Comparison of ENCODE assay signal across 9 mouse cellular contexts in genomic region chrX:140342393-140343163, GRCm38 (mm10). TPM values are rescaled to one million over a fixed set of nuclear protein-coding genes. Genes with fewer than 3 reads are reported as not detected.
DNase-seq lines count a peak whose midpoint lies in the region; ATAC-seq and TF ChIP-seq lines count a peak whose summit lies in the region.
"Had no signal": no experiment of that assay in that cellular context is flagged by ENCODE, and none has a peak within 500 bp of the region (broad histone marks: within the 10 kb centered on the region; RNA-seq: fewer than 3 reads in every experiment).

No protein-coding gene starts in this region.

- WGBS in embryonic facial prominence, embryonic 15.5 days = 18% methylated on average over 22 of the region's 25 CpGs
- 20% methylated on average over 24 of the region's 25 CpGs for WGBS in intestine, embryonic 16.5 days
- 16% methylated on average over 23 of the region's 25 CpGs for WGBS in neural tube, embryonic 13.5 days

- H3K4me1 ChIP-seq in embryonic facial prominence, embryonic 15.5 days = peaks cover 3% of the 10 kb centered on the region; the same call in 1 of the 2 replicates
- H3K4me1 ChIP-seq in intestine, embryonic 16.5 days (ENCODE audit: control insufficient read depth, insufficient read depth, low read length) = no peaks in the 10 kb centered on the region
- H3K4me1 ChIP-seq in neural tube, embryonic 13.5 days (replicated peaks) = 0 out of 2 replicates have a peak, but pooled peaks cover 3% of the 10 kb centered on the region

- H3K27me3 ChIP-seq in embryonic facial prominence, embryonic 15.5 days = peaks cover 27% of the 10 kb centered on the region
- peaks cover 30% of the 10 kb centered on the region for H3K27me3 ChIP-seq in intestine, embryonic 16.5 days (replicated peaks; ENCODE audit: control insufficient read depth, insufficient read depth, low read length)
- H3K27me3 ChIP-seq in neural tube, embryonic 13.5 days = peaks cover 61% of the 10 kb centered on the region

- no peak overlapping the region for H3K9ac ChIP-seq in embryonic facial prominence, embryonic 15.5 days
- H3K9ac ChIP-seq in intestine, embryonic 16.5 days (ENCODE audit: low read depth, low read length) = peak overlapping the region; percentile 25; the same call in 1 of the 2 replicates
- peak overlapping the region; percentile 66 for H3K9ac ChIP-seq in neural tube, embryonic 13.5 days

- TF ChIP-seq CTCF in layer of hippocampus, adult 2 months (conservative IDR thresholded peaks at IDR 0.05) = no peak

- DNase-seq in layer of hippocampus, adult 2 months (ENCODE audit: low spot score in 2 of 2) = no peak
- DNase-seq in layer of hippocampus, postnatal 14 days (ENCODE audit: low spot score in 2 of 2) = no peak
- DNase-seq in frontal cortex, postnatal 14 days (ENCODE audit: low spot score in 2 of 2) = no peak
- no peak for DNase-seq in cerebellum, adult 11 months
- DNase-seq in right cerebral cortex, postnatal 4 days = no peak

- no peak overlapping the region for H3K27ac ChIP-seq in layer of hippocampus, adult 2 months
- H3K27ac ChIP-seq in embryonic facial prominence, embryonic 15.5 days (replicated peaks) = no peak overlapping the region
- H3K27ac ChIP-seq in intestine, embryonic 16.5 days (ENCODE audit: low read length) = no peak overlapping the region
- no peak overlapping the region for H3K27ac ChIP-seq in neural tube, embryonic 13.5 days (replicated peaks)

- H3K36me3 ChIP-seq in embryonic facial prominence, embryonic 15.5 days = no peaks in the 10 kb centered on the region
- H3K36me3 ChIP-seq in intestine, embryonic 16.5 days (ENCODE audit: control insufficient read depth, insufficient read depth, low read length) = no peaks in the 10 kb centered on the region
- H3K36me3 ChIP-seq in neural tube, embryonic 13.5 days = no peaks in the 10 kb centered on the region

- ATAC-seq in embryonic facial prominence, embryonic 15.5 days (ENCODE audit: insufficient number of reproducible peaks, low FRiP score, low TSS enrichment, low read depth) = no peak
- ATAC-seq in intestine, embryonic 16.5 days = no peak
- ATAC-seq in neural tube, embryonic 13.5 days (ENCODE audit: low read depth) = peak; percentile 71

- H3K9me3 ChIP-seq in embryonic facial prominence, embryonic 15.5 days (replicated peaks) = no peaks in the 10 kb centered on the region
- H3K9me3 ChIP-seq in intestine, embryonic 16.5 days (ENCODE audit: control insufficient read depth, low read length) = no peaks in the 10 kb centered on the region
- no peaks in the 10 kb centered on the region for H3K9me3 ChIP-seq in neural tube, embryonic 13.5 days

- peak overlapping the region; percentile 65 for H3K4me2 ChIP-seq in embryonic facial prominence, embryonic 15.5 days (replicated peaks)
- peak overlapping the region; percentile 62 for H3K4me2 ChIP-seq in intestine, embryonic 16.5 days (ENCODE audit: low read depth, low read length)
- H3K4me2 ChIP-seq in neural tube, embryonic 13.5 days = peak overlapping the region; percentile 68

- peak overlapping the region; percentile 47 for H3K4me3 ChIP-seq in layer of hippocampus, adult 2 months
- H3K4me3 ChIP-seq in embryonic facial prominence, embryonic 15.5 days (replicated peaks) = peak overlapping the region; percentile 40
- peak overlapping the region; percentile 28 for H3K4me3 ChIP-seq in intestine, embryonic 16.5 days (ENCODE audit: low read length)
- H3K4me3 ChIP-seq in neural tube, embryonic 13.5 days = peak overlapping the region; percentile 37

RNA-seq across cellular contexts. Expression of gene Frmpd3, which starts 0.5 kb away (rescaled TPM):
- 10 to 100 TPM; 29.3 to 30.4 TPM for total RNA-seq in layer of hippocampus, adult 2 months (2021)
- total RNA-seq in layer of hippocampus, postnatal 14 days (2021) = 10 to 100 TPM; 29.3 to 29.6 TPM
- 0.11 and 0.33 TPM in 2 replicates for polyA plus RNA-seq in embryonic facial prominence, embryonic 15.5 days (2015; fragmentation: Nextera tagmentation; extraction: Ambion mirVana)
- polyA plus RNA-seq in intestine, embryonic 16.5 days (2015; fragmentation: Nextera tagmentation; extraction: Ambion mirVana) = not detected in 2 replicates
- polyA plus RNA-seq in neural tube, embryonic 13.5 days (2015; fragmentation: Nextera tagmentation; extraction: Ambion mirVana) = 2.6 and 3.4 TPM in 2 replicates
- total RNA-seq: common myeloid progenitor, adult 5-6 weeks had no signal
